Mouse (Mus musculus): ENCODE data around the gene Elovl2. TPM values are rescaled to one million over a fixed set of nuclear protein-coding genes. Genes with fewer than 3 reads are reported as not detected.
"Not testable (repeated sequence)": the region's sequence is repeated elsewhere in the genome, so short reads cannot be mapped to it uniquely, and the experiment has no call there.

The Elovl2 gene
- polyA plus RNA-seq (2012; ENCODE audit: insufficient read depth, insufficient read length, missing spikeins) = not detected in 2 replicates

GRCm38 (mm10) chr13:41220304-41220834 lies at the start of gene Elovl2:
Gene Elovl2, minus strand, starts transcription at chr13:41220405.
- peak within 1 kb of the TSS; percentile 55 for H3K4me3 ChIP-seq (ENCODE audit: insufficient read depth, low read depth, low read length)
- H3K27ac ChIP-seq (replicated peaks; ENCODE audit: low read depth, low read length) = no peak within 1 kb of the TSS
- no peaks in the 10 kb centered on the region; the same call in 1 of the 2 replicates for H3K4me1 ChIP-seq (ENCODE audit: control insufficient read depth, insufficient read depth, insufficient read length, low read length)

- Histone ChIP-seq H3K4me3 (ENCODE audit: insufficient read depth, low read depth, low read length) (no peak overlapping the region), H3K27ac (replicated peaks; ENCODE audit: low read depth, low read length) (no peak overlapping the region), H3K4me1 (ENCODE audit: control insufficient read depth, insufficient read depth, insufficient read length, low read length) (no peaks in the 10 kb centered on the region; the same call in 1 of the 2 replicates)
Measured at GRCm38 (mm10) chr13:41267827-41268408, 47.7 kb upstream of the Elovl2 start.

GRCm38 (mm10) chr13:41263304-41264006 lies 43.2 kb upstream of the Elovl2 start:
- peak overlapping the region; percentile 60; the same call in 1 of the 2 replicates for H3K27ac ChIP-seq (replicated peaks; ENCODE audit: low read depth, low read length)
- H3K4me3 ChIP-seq (ENCODE audit: insufficient read depth, low read depth, low read length) = no peak overlapping the region
- no peaks in the 10 kb centered on the region; the same call in 1 of the 2 replicates for H3K4me1 ChIP-seq (ENCODE audit: control insufficient read depth, insufficient read depth, insufficient read length, low read length)

GRCm38 (mm10) chr13:41261617-41262016 lies 41.4 kb upstream of the Elovl2 start:
- not testable (repeated sequence) for H3K4me1 ChIP-seq (ENCODE audit: control insufficient read depth, insufficient read depth, insufficient read length, low read length); H3K27ac ChIP-seq (replicated peaks; ENCODE audit: low read depth, low read length); H3K4me3 ChIP-seq (ENCODE audit: insufficient read depth, low read depth, low read length)

GRCm38 (mm10) chr13:41257851-41258250 lies 37.6 kb upstream of the Elovl2 start:
- Histone ChIP-seq H3K27ac (replicated peaks; ENCODE audit: low read depth, low read length) (no peak overlapping the region), H3K4me1 (ENCODE audit: control insufficient read depth, insufficient read depth, insufficient read length, low read length) (no peaks in the 10 kb centered on the region), H3K4me3 (ENCODE audit: insufficient read depth, low read depth, low read length) (no peak overlapping the region)

GRCm38 (mm10) chr13:41256962-41257361 lies 36.8 kb upstream of the Elovl2 start:
- no peak overlapping the region for H3K27ac ChIP-seq (replicated peaks; ENCODE audit: low read depth, low read length)
- H3K4me1 ChIP-seq (ENCODE audit: control insufficient read depth, insufficient read depth, insufficient read length, low read length) = no peaks in the 10 kb centered on the region
- H3K4me3 ChIP-seq (ENCODE audit: insufficient read depth, low read depth, low read length) = no peak overlapping the region

GRCm38 (mm10) chr13:41256126-41256525 lies 35.9 kb upstream of the Elovl2 start:
- Histone ChIP-seq H3K4me3 (ENCODE audit: insufficient read depth, low read depth, low read length) (no peak overlapping the region), H3K27ac (replicated peaks; ENCODE audit: low read depth, low read length) (no peak overlapping the region), H3K4me1 (ENCODE audit: control insufficient read depth, insufficient read depth, insufficient read length, low read length) (no peaks in the 10 kb centered on the region)

- Histone ChIP-seq H3K27ac (replicated peaks; ENCODE audit: low read depth, low read length) (no peak overlapping the region), H3K4me1 (ENCODE audit: control insufficient read depth, insufficient read depth, insufficient read length, low read length) (no peaks in the 10 kb centered on the region; the same call in 1 of the 2 replicates), H3K4me3 (ENCODE audit: insufficient read depth, low read depth, low read length) (no peak overlapping the region)
Measured at GRCm38 (mm10) chr13:41252736-41253135, 32.5 kb upstream of the Elovl2 start.

- H3K4me3 ChIP-seq (ENCODE audit: insufficient read depth, low read depth, low read length) = no peak overlapping the region
- no peaks in the 10 kb centered on the region; the same call in 1 of the 2 replicates for H3K4me1 ChIP-seq (ENCODE audit: control insufficient read depth, insufficient read depth, insufficient read length, low read length)
- H3K27ac ChIP-seq (replicated peaks; ENCODE audit: low read depth, low read length) = no peak overlapping the region
Measured at GRCm38 (mm10) chr13:41252141-41252540, 31.9 kb upstream of the Elovl2 start.

- Histone ChIP-seq H3K27ac (replicated peaks; ENCODE audit: low read depth, low read length) (no peak overlapping the region), H3K4me1 (ENCODE audit: control insufficient read depth, insufficient read depth, insufficient read length, low read length) (no peaks in the 10 kb centered on the region; the same call in 1 of the 2 replicates), H3K4me3 (ENCODE audit: insufficient read depth, low read depth, low read length) (no peak overlapping the region)
Measured at GRCm38 (mm10) chr13:41251667-41252066, 31.5 kb upstream of the Elovl2 start.

GRCm38 (mm10) chr13:41251232-41251631 lies 31.0 kb upstream of the Elovl2 start:
- H3K4me1 ChIP-seq (ENCODE audit: control insufficient read depth, insufficient read depth, insufficient read length, low read length); H3K4me3 ChIP-seq (ENCODE audit: insufficient read depth, low read depth, low read length); H3K27ac ChIP-seq (replicated peaks; ENCODE audit: low read depth, low read length): not testable (repeated sequence)

- H3K4me3 ChIP-seq (ENCODE audit: insufficient read depth, low read depth, low read length) = peak overlapping the region; percentile 98
- no peaks in the 10 kb centered on the region; the same call in 1 of the 2 replicates for H3K4me1 ChIP-seq (ENCODE audit: control insufficient read depth, insufficient read depth, insufficient read length, low read length)
- no peak overlapping the region for H3K27ac ChIP-seq (replicated peaks; ENCODE audit: low read depth, low read length)
Measured at GRCm38 (mm10) chr13:41250318-41250981, 30.2 kb upstream of the Elovl2 start.

GRCm38 (mm10) chr13:41249538-41250317 lies 29.5 kb upstream of the Elovl2 start, which contains the start of gene Smim13:
Gene Smim13, plus strand, starts transcription at chr13:41249844.
- peak within 1 kb of the TSS; percentile 96 for H3K27ac ChIP-seq (replicated peaks; ENCODE audit: low read depth, low read length)
- H3K4me3 ChIP-seq (ENCODE audit: insufficient read depth, low read depth, low read length) = peak within 1 kb of the TSS; percentile 98
- no peaks in the 10 kb centered on the region; the same call in 1 of the 2 replicates for H3K4me1 ChIP-seq (ENCODE audit: control insufficient read depth, insufficient read depth, insufficient read length, low read length)

- Histone ChIP-seq H3K27ac (replicated peaks; ENCODE audit: low read depth, low read length) (peak overlapping the region; percentile 96), H3K4me1 (ENCODE audit: control insufficient read depth, insufficient read depth, insufficient read length, low read length) (no peaks in the 10 kb centered on the region; the same call in 1 of the 2 replicates), H3K4me3 (ENCODE audit: insufficient read depth, low read depth, low read length) (peak overlapping the region; percentile 87)
Measured at GRCm38 (mm10) chr13:41248751-41249520, 28.7 kb upstream of the Elovl2 start.

Data from brown adipose tissue, adult 24 weeks (tissue).